Mouse (Mus musculus) embryonic facial prominence, embryonic 12.5 days (tissue): Measurements from ENCODE around the gene Ephx1. TPM values are rescaled to one million over a fixed set of nuclear protein-coding genes. Genes with fewer than 3 reads are reported as not detected.
A peak's percentile ranks its signal among the peaks of the same experiment; 100 is the strongest.

Source experiments
- ATAC-seq: fragments of 200-750 bp; cut with Nextera tagmentation; 2 replicates; pipeline ENCODE4 v1.8.0; 2017; ENCODE audit not compliant: insufficient number of reproducible peaks, insufficient read depth, low FRiP score, low TSS enrichment
- H3K27ac ChIP-seq: fragments of 300-500 bp; sonication (generic); 2 replicates; pipeline ENCODE4 v1.5.1; 2016; ENCODE audit warnings: mild to moderate bottlenecking
- H3K27me3 ChIP-seq: fragments of 300-500 bp; sonication (generic); 2 replicates; pipeline ENCODE4 v1.6.1; 2016; ENCODE audit warnings: mild to moderate bottlenecking, moderate library complexity
- H3K36me3 ChIP-seq: fragments of 300-500 bp; sonication (generic); 2 replicates; pipeline ENCODE4 v1.6.1; 2016; ENCODE audit warnings: mild to moderate bottlenecking
- H3K4me1 ChIP-seq: fragments of 300-500 bp; sonication (generic); 2 replicates; pipeline ENCODE4 v1.6.1; 2016
- H3K4me2 ChIP-seq: fragments of 300-500 bp; sonication (generic); replicated peaks from 2 replicates; pipeline ENCODE4 v1.6.1; 2016; ENCODE audit warnings: mild to moderate bottlenecking, moderate library complexity
- H3K4me3 ChIP-seq: fragments of 300-500 bp; sonication (generic); 2 replicates; pipeline ENCODE4 v1.5.1; 2016; ENCODE audit warnings: mild to moderate bottlenecking
- H3K9ac ChIP-seq: fragments of 300-500 bp; sonication (generic); 2 replicates; pipeline ENCODE4 v1.6.1; 2016; ENCODE audit warnings: mild to moderate bottlenecking, moderate library complexity
- H3K9me3 ChIP-seq: fragments of 300-500 bp; sonication (generic); 2 replicates; pipeline ENCODE4 v1.6.1; 2016; ENCODE audit warnings: mild to moderate bottlenecking, moderate library complexity
- WGBS: fragments of 180-500 bp; shearing (Covaris S2); methylation state at CpG from one replicate; pipeline ENCODE4 v1.1.7; 2016; 5-methylcytosine and 5-hydroxymethylcytosine counted together
- polyA plus RNA-seq: library from polyadenylated mRNA; unstranded; fragments of >200 nt; fragmentation: Nextera tagmentation; extraction: Ambion mirVana; gene quantifications from 2 replicates; pipeline ENCODE4 v1.2.1, GENCODE M21; 2016

Gene Ephx1
- polyA plus RNA-seq = 1.5 and 2.6 TPM in 2 replicates

GRCm38 (mm10) chr1:181020756-181021487, at the start of gene Ephx1:
Ephx1 (minus strand) TSS chr1:181020904.
- Histone ChIP-seq H3K27me3 (no peaks in the 10 kb centered on the region), H3K9me3 (no peaks in the 10 kb centered on the region), H3K36me3 (no peaks in the 10 kb centered on the region), H3K4me1 (0 out of 2 replicates have a peak, but pooled peaks cover 11% of the 10 kb centered on the region), H3K4me2 (no peak within 1 kb of the TSS), H3K9ac (no peak within 1 kb of the TSS), H3K27ac (no peak within 1 kb of the TSS), H3K4me3 (no peak within 1 kb of the TSS)
- ATAC-seq = no peak
- 56% methylated on average over 5 of the region's 5 CpGs for WGBS

- Histone ChIP-seq H3K27ac (no peak overlapping the region), H3K36me3 (no peaks in the 10 kb centered on the region)
- WGBS = 67% methylated on average over 11 of the region's 11 CpGs
These were observed 49.0 kb upstream of the Ephx1 start for GRCm38 (mm10) chr1:181069671-181070070.

GRCm38 (mm10) chr1:181068344-181068743, 47.6 kb upstream of the Ephx1 start:
- 84% methylated on average over 1 of the region's 1 CpGs for WGBS
- no peaks in the 10 kb centered on the region for H3K36me3 ChIP-seq

More at GRCm38 (mm10) chr1:181069671-181070070, 49.0 kb upstream of the Ephx1 start:
- Histone ChIP-seq H3K4me2 (no peak overlapping the region), H3K4me3 (no peak overlapping the region), H3K4me1 (no peaks in the 10 kb centered on the region), H3K9me3 (no peaks in the 10 kb centered on the region), H3K9ac (no peak overlapping the region), H3K27me3 (no peaks in the 10 kb centered on the region)
- ATAC-seq = no peak

GRCm38 (mm10) chr1:181064648-181065047, 43.9 kb upstream of the Ephx1 start:
- 85% methylated on average over 6 of the region's 6 CpGs for WGBS
- H3K27me3 ChIP-seq = no peaks in the 10 kb centered on the region
- no peak overlapping the region for H3K4me2 ChIP-seq
- H3K9me3 ChIP-seq = no peaks in the 10 kb centered on the region
- no peak for ATAC-seq
- H3K4me3 ChIP-seq = no peak overlapping the region
- no peak overlapping the region for H3K27ac ChIP-seq
- H3K4me1 ChIP-seq = peaks cover 6% of the 10 kb centered on the region; the same call in 1 of the 2 replicates
- no peak overlapping the region for H3K9ac ChIP-seq
- H3K36me3 ChIP-seq = no peaks in the 10 kb centered on the region

More at GRCm38 (mm10) chr1:181068344-181068743, 47.6 kb upstream of the Ephx1 start:
- no peak overlapping the region for H3K4me3 ChIP-seq
- no peak overlapping the region for H3K4me2 ChIP-seq
- H3K4me1 ChIP-seq = no peaks in the 10 kb centered on the region
- no peaks in the 10 kb centered on the region for H3K9me3 ChIP-seq
- no peaks in the 10 kb centered on the region for H3K27me3 ChIP-seq
- no peak overlapping the region for H3K27ac ChIP-seq
- H3K9ac ChIP-seq = no peak overlapping the region
- ATAC-seq = no peak

- Histone ChIP-seq H3K27ac (no peak overlapping the region), H3K4me2 (no peak overlapping the region), H3K9ac (no peak overlapping the region), H3K4me3 (no peak overlapping the region), H3K36me3 (no peaks in the 10 kb centered on the region), H3K27me3 (no peaks in the 10 kb centered on the region), H3K9me3 (no peaks in the 10 kb centered on the region), H3K4me1 (peaks cover 6% of the 10 kb centered on the region; the same call in 1 of the 2 replicates)
- 69% methylated on average over 2 of the region's 2 CpGs for WGBS
- ATAC-seq = no peak
These were observed 43.3 kb upstream of the Ephx1 start for GRCm38 (mm10) chr1:181063991-181064390.

- no peak overlapping the region for H3K27ac ChIP-seq
- no peaks in the 10 kb centered on the region for H3K36me3 ChIP-seq
- H3K4me3 ChIP-seq = no peak overlapping the region
- WGBS = 50% methylated on average over 3 of the region's 3 CpGs
- no peak overlapping the region for H3K9ac ChIP-seq
- peaks cover 6% of the 10 kb centered on the region; the same call in 1 of the 2 replicates for H3K4me1 ChIP-seq
- no peak overlapping the region for H3K4me2 ChIP-seq
- no peaks in the 10 kb centered on the region for H3K27me3 ChIP-seq
- H3K9me3 ChIP-seq = no peaks in the 10 kb centered on the region
- no peak for ATAC-seq
These were observed 41.2 kb upstream of the Ephx1 start for GRCm38 (mm10) chr1:181061784-181062485.

- Histone ChIP-seq H3K27me3 (no peaks in the 10 kb centered on the region), H3K4me2 (no peak overlapping the region), H3K4me3 (no peak overlapping the region), H3K9ac (no peak overlapping the region), H3K9me3 (no peaks in the 10 kb centered on the region), H3K36me3 (no peaks in the 10 kb centered on the region), H3K27ac (no peak overlapping the region), H3K4me1 (no peaks in the 10 kb centered on the region)
- WGBS = 82% methylated on average over 4 of the region's 4 CpGs
- no peak for ATAC-seq
These were observed 32.2 kb upstream of the Ephx1 start for GRCm38 (mm10) chr1:181052898-181053297.

GRCm38 (mm10) chr1:181050937-181051336, 30.2 kb upstream of the Ephx1 start, which contains the start of gene 9130409I23Rik:
9130409I23Rik (plus strand) TSS chr1:181051237.
- Histone ChIP-seq H3K27ac (no peak within 1 kb of the TSS), H3K9me3 (no peaks in the 10 kb centered on the region), H3K9ac (no peak within 1 kb of the TSS), H3K4me3 (no peak within 1 kb of the TSS), H3K4me1 (no peaks in the 10 kb centered on the region), H3K36me3 (no peaks in the 10 kb centered on the region), H3K4me2 (no peak within 1 kb of the TSS), H3K27me3 (no peaks in the 10 kb centered on the region)
- 75% methylated on average over 6 of the region's 6 CpGs for WGBS
- ATAC-seq = no peak

- Histone ChIP-seq H3K36me3 (no peaks in the 10 kb centered on the region), H3K9ac (no peak overlapping the region), H3K4me3 (no peak overlapping the region), H3K4me1 (no peaks in the 10 kb centered on the region), H3K9me3 (no peaks in the 10 kb centered on the region), H3K27me3 (no peaks in the 10 kb centered on the region), H3K4me2 (no peak overlapping the region), H3K27ac (no peak overlapping the region)
- no peak for ATAC-seq
These were observed 28.7 kb upstream of the Ephx1 start for GRCm38 (mm10) chr1:181049328-181049842.

- H3K4me2 ChIP-seq = no peak overlapping the region
- no peaks in the 10 kb centered on the region for H3K4me1 ChIP-seq
- no peaks in the 10 kb centered on the region for H3K36me3 ChIP-seq
- no peaks in the 10 kb centered on the region for H3K27me3 ChIP-seq
- no peak overlapping the region for H3K9ac ChIP-seq
- ATAC-seq = no peak
- no peak overlapping the region for H3K27ac ChIP-seq
- H3K9me3 ChIP-seq = no peaks in the 10 kb centered on the region
- H3K4me3 ChIP-seq = no peak overlapping the region
- 61% methylated on average over 1 of the region's 1 CpGs for WGBS
These were observed 26.8 kb upstream of the Ephx1 start for GRCm38 (mm10) chr1:181047520-181047919.

GRCm38 (mm10) chr1:181039652-181040051, 18.9 kb upstream of the Ephx1 start:
- Histone ChIP-seq H3K4me3 (no peak overlapping the region), H3K4me1 (no peaks in the 10 kb centered on the region), H3K9ac (no peak overlapping the region), H3K4me2 (0 out of 2 replicates have a peak overlapping the region, but pooled peaks have one; percentile 21), H3K36me3 (no peaks in the 10 kb centered on the region), H3K27me3 (0 out of 2 replicates have a peak, but pooled peaks cover 8% of the 10 kb centered on the region), H3K27ac (no peak overlapping the region), H3K9me3 (no peaks in the 10 kb centered on the region)
- WGBS = 15% methylated on average over 4 of the region's 4 CpGs
- ATAC-seq = no peak
